Mouse (Mus musculus): ENCODE measurements around the gene Olfr183. TPM values are rescaled to one million over a fixed set of nuclear protein-coding genes. Genes with fewer than 3 reads are reported as not detected.

Olfr183 gene
- polyA plus RNA-seq, 1 experiment from 2014 or later = not detected

Other genes starting within 250 kb of the Olfr183 start
- not detected in 2 replicates for gene Olfr172, start 232.2 kb upstream of the Olfr183 start, polyA plus RNA-seq (2014; fragmentation: Nextera tagmentation; extraction: Ambion mirVana)
- gene Olfr173, start 195.1 kb upstream of the Olfr183 start, polyA plus RNA-seq (2014; fragmentation: Nextera tagmentation; extraction: Ambion mirVana) = not detected in 2 replicates
- gene Olfr175-ps1, start 168.6 kb upstream of the Olfr183 start, polyA plus RNA-seq (2014; fragmentation: Nextera tagmentation; extraction: Ambion mirVana) = not detected in 2 replicates
- gene Olfr177, start 120.6 kb upstream of the Olfr183 start, polyA plus RNA-seq (2014; fragmentation: Nextera tagmentation; extraction: Ambion mirVana) = not detected in 2 replicates
- gene Olfr178, start 103.3 kb upstream of the Olfr183 start, polyA plus RNA-seq (2014; fragmentation: Nextera tagmentation; extraction: Ambion mirVana) = not detected in 2 replicates
- not detected in 2 replicates for gene Olfr181, start 66.6 kb upstream of the Olfr183 start, polyA plus RNA-seq (2014; fragmentation: Nextera tagmentation; extraction: Ambion mirVana)
- not detected in 2 replicates for gene Olfr180, start 66.0 kb upstream of the Olfr183 start, polyA plus RNA-seq (2014; fragmentation: Nextera tagmentation; extraction: Ambion mirVana)
- gene Olfr186, start 34.9 kb downstream of the Olfr183 start, polyA plus RNA-seq (2014; fragmentation: Nextera tagmentation; extraction: Ambion mirVana) = not detected in 2 replicates
- gene Olfr187, start 44.4 kb downstream of the Olfr183 start, polyA plus RNA-seq (2014; fragmentation: Nextera tagmentation; extraction: Ambion mirVana) = not detected in 2 replicates
- gene Olfr190, start 82.6 kb downstream of the Olfr183 start, polyA plus RNA-seq (2014; fragmentation: Nextera tagmentation; extraction: Ambion mirVana) = not detected in 2 replicates
- not detected in 2 replicates for gene Olfr191, start 94.5 kb downstream of the Olfr183 start, polyA plus RNA-seq (2014; fragmentation: Nextera tagmentation; extraction: Ambion mirVana)
- not detected in 2 replicates for gene Olfr193, start 116.5 kb downstream of the Olfr183 start, polyA plus RNA-seq (2014; fragmentation: Nextera tagmentation; extraction: Ambion mirVana)
- not detected in 2 replicates for gene Olfr194, start 125.7 kb downstream of the Olfr183 start, polyA plus RNA-seq (2014; fragmentation: Nextera tagmentation; extraction: Ambion mirVana)
- gene Olfr195, start 151.7 kb downstream of the Olfr183 start, polyA plus RNA-seq (2014; fragmentation: Nextera tagmentation; extraction: Ambion mirVana) = not detected in 2 replicates
- not detected in 2 replicates for gene Olfr196, start 175.1 kb downstream of the Olfr183 start, polyA plus RNA-seq (2014; fragmentation: Nextera tagmentation; extraction: Ambion mirVana)
- gene Olfr198, start 208.2 kb downstream of the Olfr183 start, polyA plus RNA-seq (2014; fragmentation: Nextera tagmentation; extraction: Ambion mirVana) = not detected in 2 replicates
- not detected in 2 replicates for gene Olfr199, start 224.4 kb downstream of the Olfr183 start, polyA plus RNA-seq (2014; fragmentation: Nextera tagmentation; extraction: Ambion mirVana)